Mouse (Mus musculus): ENCODE data around the gene Nfatc3. TPM values are rescaled to one million over a fixed set of nuclear protein-coding genes. Genes with fewer than 3 reads are reported as not detected.

Nfatc3 gene
- polyA plus RNA-seq, 1 experiment from 2014 or later: 4.5 TPM

DNA sequence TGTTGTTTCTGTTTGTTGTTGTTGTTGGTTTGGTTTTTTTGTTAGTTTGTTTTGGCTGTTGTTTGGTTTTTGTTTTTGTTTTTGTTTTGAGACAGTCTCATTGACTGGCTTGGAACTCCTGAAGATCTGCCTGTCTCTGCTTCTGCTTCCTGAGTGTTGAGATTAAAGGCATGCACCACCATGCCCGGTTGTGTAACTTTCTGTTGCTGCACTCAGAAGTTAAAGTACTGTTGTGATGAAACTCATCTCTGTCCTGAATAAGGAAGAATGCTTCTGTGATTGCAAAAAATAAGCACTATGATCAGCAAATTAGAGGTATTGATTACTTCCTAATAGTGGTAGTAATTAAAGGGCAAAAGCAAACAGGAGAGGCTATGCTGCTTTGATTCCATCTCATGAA is 47.6 kb downstream of the Nfatc3 start:
- H3K9me3 ChIP-seq (ENCODE audit: control insufficient read depth, low read length): no peaks in the 10 kb centered on the region
- H3K4me3 ChIP-seq (ENCODE audit: low read length): no peak overlapping the region
- no peak overlapping the region for H3K9ac ChIP-seq (ENCODE audit: low read depth, low read length)
- no peaks in the 10 kb centered on the region for H3K27me3 ChIP-seq (replicated peaks; ENCODE audit: control insufficient read depth, insufficient read depth, low read length)
- no peaks in the 10 kb centered on the region for H3K4me1 ChIP-seq (ENCODE audit: control insufficient read depth, insufficient read depth, low read length)
- ATAC-seq: no peak
- no peak overlapping the region for H3K4me2 ChIP-seq (ENCODE audit: low read depth, low read length)
- 89% methylated on average over 1 of the region's 1 CpGs for WGBS
- H3K36me3 ChIP-seq (ENCODE audit: control insufficient read depth, insufficient read depth, low read length): peaks cover 3% of the 10 kb centered on the region; the same call in 1 of the 2 replicates
- H3K27ac ChIP-seq (ENCODE audit: low read length): no peak overlapping the region

DNA sequence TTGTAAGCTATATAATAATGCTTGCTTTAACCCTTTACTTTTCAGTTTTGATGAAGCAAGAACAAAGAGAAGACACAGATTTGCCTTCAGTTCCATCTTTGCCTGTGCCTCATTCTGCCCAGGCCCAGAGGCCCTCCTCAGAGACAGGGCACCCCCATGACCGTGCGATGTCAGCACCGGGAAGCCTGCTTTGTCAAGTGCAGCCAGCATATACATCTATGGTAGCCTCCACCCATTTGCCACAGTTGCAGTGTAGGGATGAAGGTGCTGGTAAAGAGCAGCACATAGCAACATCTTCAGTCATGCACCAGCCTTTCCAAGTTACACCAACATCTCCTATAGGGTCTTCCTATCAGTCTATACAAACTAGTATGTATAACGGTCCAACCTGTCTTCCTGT is 49.4 kb downstream of the Nfatc3 start:
- WGBS: 97% methylated on average over 4 of the region's 4 CpGs
- no peak overlapping the region for H3K9ac ChIP-seq (ENCODE audit: low read depth, low read length)

GRCm38 (mm10) chr8:106108729-106109128 is 50.1 kb downstream of the Nfatc3 start:
- Histone ChIP-seq H3K4me2 (ENCODE audit: low read depth, low read length) (no peak overlapping the region), H3K27ac (ENCODE audit: low read length) (no peak overlapping the region), H3K36me3 (ENCODE audit: control insufficient read depth, insufficient read depth, low read length) (peaks cover 3% of the 10 kb centered on the region; the same call in 1 of the 2 replicates), H3K4me1 (ENCODE audit: control insufficient read depth, insufficient read depth, low read length) (no peaks in the 10 kb centered on the region), H3K4me3 (ENCODE audit: low read length) (no peak overlapping the region), H3K9ac (ENCODE audit: low read depth, low read length) (no peak overlapping the region), H3K9me3 (ENCODE audit: control insufficient read depth, low read length) (no peaks in the 10 kb centered on the region), H3K27me3 (replicated peaks; ENCODE audit: control insufficient read depth, insufficient read depth, low read length) (no peaks in the 10 kb centered on the region)
- 97% methylated on average over 3 of the region's 3 CpGs for WGBS
- ATAC-seq: no peak

More for the DNA sequence above, 49.4 kb downstream of the Nfatc3 start:
- Histone ChIP-seq H3K9me3 (ENCODE audit: control insufficient read depth, low read length) (no peaks in the 10 kb centered on the region), H3K4me2 (ENCODE audit: low read depth, low read length) (no peak overlapping the region), H3K27ac (ENCODE audit: low read length) (no peak overlapping the region), H3K27me3 (replicated peaks; ENCODE audit: control insufficient read depth, insufficient read depth, low read length) (no peaks in the 10 kb centered on the region), H3K36me3 (ENCODE audit: control insufficient read depth, insufficient read depth, low read length) (peaks cover 3% of the 10 kb centered on the region; the same call in 1 of the 2 replicates), H3K4me1 (ENCODE audit: control insufficient read depth, insufficient read depth, low read length) (no peaks in the 10 kb centered on the region), H3K4me3 (ENCODE audit: low read length) (no peak overlapping the region)
- ATAC-seq: no peak

DNA sequence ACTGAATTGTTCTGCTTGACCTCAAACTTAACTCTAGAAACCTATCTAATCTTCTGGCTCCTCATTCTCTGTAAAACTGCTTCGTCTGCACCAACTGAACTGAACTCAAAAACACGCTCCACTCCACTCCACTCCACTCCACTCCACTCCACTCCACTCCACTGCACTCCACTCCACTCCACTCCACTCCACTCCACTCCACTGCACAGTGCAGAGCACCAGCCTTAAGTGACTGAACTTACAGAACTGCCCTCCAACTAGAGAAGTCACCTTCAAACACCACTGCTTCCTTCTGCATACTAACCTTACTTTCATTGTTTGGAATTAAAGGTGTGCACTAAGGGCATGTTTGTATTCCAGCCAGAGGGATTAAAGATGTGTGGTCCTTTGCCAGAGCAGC is 53.4 kb downstream of the Nfatc3 start:
- Histone ChIP-seq H3K4me3 (ENCODE audit: low read length) (no peak overlapping the region), H3K9ac (ENCODE audit: low read depth, low read length) (no peak overlapping the region), H3K4me2 (ENCODE audit: low read depth, low read length) (no peak overlapping the region), H3K27ac (ENCODE audit: low read length) (no peak overlapping the region), H3K4me1 (ENCODE audit: control insufficient read depth, insufficient read depth, low read length) (no peaks in the 10 kb centered on the region), H3K9me3 (ENCODE audit: control insufficient read depth, low read length) (no peaks in the 10 kb centered on the region), H3K27me3 (replicated peaks; ENCODE audit: control insufficient read depth, insufficient read depth, low read length) (no peaks in the 10 kb centered on the region), H3K36me3 (ENCODE audit: control insufficient read depth, insufficient read depth, low read length) (peaks cover 3% of the 10 kb centered on the region)
- WGBS: 82% methylated on average over 2 of the region's 2 CpGs
- ATAC-seq: no peak

GRCm38 (mm10) chr8:106112514-106112913 is 53.9 kb downstream of the Nfatc3 start:
- no peak overlapping the region for H3K4me3 ChIP-seq (ENCODE audit: low read length)
- no peak for ATAC-seq
- H3K4me2 ChIP-seq (ENCODE audit: low read depth, low read length): no peak overlapping the region
- peaks cover 3% of the 10 kb centered on the region for H3K36me3 ChIP-seq (ENCODE audit: control insufficient read depth, insufficient read depth, low read length)
- no peaks in the 10 kb centered on the region for H3K27me3 ChIP-seq (replicated peaks; ENCODE audit: control insufficient read depth, insufficient read depth, low read length)
- H3K27ac ChIP-seq (ENCODE audit: low read length): no peak overlapping the region
- H3K9me3 ChIP-seq (ENCODE audit: control insufficient read depth, low read length): no peaks in the 10 kb centered on the region
- no peak overlapping the region for H3K9ac ChIP-seq (ENCODE audit: low read depth, low read length)
- H3K4me1 ChIP-seq (ENCODE audit: control insufficient read depth, insufficient read depth, low read length): no peaks in the 10 kb centered on the region
- 70% methylated on average over 1 of the region's 1 CpGs for WGBS

DNA sequence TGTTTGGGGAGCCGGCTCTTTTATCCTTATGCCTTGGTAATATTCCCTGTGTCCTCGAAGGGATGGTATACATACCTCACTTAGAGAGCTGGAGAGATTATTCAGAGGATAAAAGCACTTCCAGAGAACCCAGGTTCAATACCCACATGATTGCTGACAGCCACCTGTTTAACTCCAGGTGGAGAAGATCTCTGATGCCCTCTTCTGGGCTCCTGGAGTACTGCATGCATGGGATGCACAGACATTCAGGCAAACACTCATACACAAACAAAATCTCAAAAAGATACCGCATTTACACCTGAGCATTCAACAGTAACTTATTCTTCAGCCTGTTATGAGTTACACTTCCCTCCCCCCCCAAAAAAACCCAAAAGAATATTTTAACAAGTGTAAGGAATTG is 57.3 kb downstream of the Nfatc3 start:
- Histone ChIP-seq H3K27ac (ENCODE audit: low read length) (no peak overlapping the region), H3K27me3 (replicated peaks; ENCODE audit: control insufficient read depth, insufficient read depth, low read length) (no peaks in the 10 kb centered on the region), H3K9ac (ENCODE audit: low read depth, low read length) (no peak overlapping the region), H3K4me1 (ENCODE audit: control insufficient read depth, insufficient read depth, low read length) (no peaks in the 10 kb centered on the region), H3K4me2 (ENCODE audit: low read depth, low read length) (no peak overlapping the region), H3K36me3 (ENCODE audit: control insufficient read depth, insufficient read depth, low read length) (peaks cover 3% of the 10 kb centered on the region), H3K4me3 (ENCODE audit: low read length) (no peak overlapping the region), H3K9me3 (ENCODE audit: control insufficient read depth, low read length) (no peaks in the 10 kb centered on the region)
- 93% methylated on average over 3 of the region's 3 CpGs for WGBS
- no peak for ATAC-seq

DNA sequence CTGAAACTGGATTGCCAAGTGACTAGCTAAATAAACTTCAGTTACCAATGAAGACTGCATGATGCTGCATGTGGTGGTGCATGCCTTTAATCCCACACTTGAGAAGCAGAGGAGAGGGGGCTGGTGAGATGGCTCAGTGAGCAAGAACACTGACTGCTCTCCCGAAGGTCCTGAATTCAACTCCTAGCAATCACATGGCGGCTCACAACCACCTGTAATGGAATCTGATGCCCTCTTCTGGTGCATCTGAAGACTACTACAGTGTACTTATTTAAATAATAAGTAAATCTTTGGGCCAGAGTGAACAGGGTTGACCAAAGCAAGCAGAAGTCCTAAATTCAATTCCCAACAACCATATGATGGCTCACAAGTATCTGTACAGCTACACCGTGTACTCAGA is 64.8 kb downstream of the Nfatc3 start:
- 81% methylated on average over 3 of the region's 3 CpGs for WGBS
- Histone ChIP-seq H3K4me2 (ENCODE audit: low read depth, low read length) (no peak overlapping the region), H3K4me1 (ENCODE audit: control insufficient read depth, insufficient read depth, low read length) (no peaks in the 10 kb centered on the region), H3K9me3 (ENCODE audit: control insufficient read depth, low read length) (no peaks in the 10 kb centered on the region), H3K9ac (ENCODE audit: low read depth, low read length) (no peak overlapping the region), H3K4me3 (ENCODE audit: low read length) (no peak overlapping the region), H3K27ac (ENCODE audit: low read length) (no peak overlapping the region), H3K27me3 (replicated peaks; ENCODE audit: control insufficient read depth, insufficient read depth, low read length) (no peaks in the 10 kb centered on the region), H3K36me3 (ENCODE audit: control insufficient read depth, insufficient read depth, low read length) (peaks cover 11% of the 10 kb centered on the region)
- no peak for ATAC-seq

GRCm38 (mm10) chr8:106126055-106126454 is 67.4 kb downstream of the Nfatc3 start:
- no peak overlapping the region for H3K9ac ChIP-seq (ENCODE audit: low read depth, low read length)
- no peak overlapping the region for H3K4me3 ChIP-seq (ENCODE audit: low read length)
- 87% methylated on average over 1 of the region's 1 CpGs for WGBS
- no peak overlapping the region for H3K27ac ChIP-seq (ENCODE audit: low read length)
- no peak overlapping the region for H3K4me2 ChIP-seq (ENCODE audit: low read depth, low read length)
- H3K4me1 ChIP-seq (ENCODE audit: control insufficient read depth, insufficient read depth, low read length): no peaks in the 10 kb centered on the region
- no peak for ATAC-seq
- no peaks in the 10 kb centered on the region for H3K27me3 ChIP-seq (replicated peaks; ENCODE audit: control insufficient read depth, insufficient read depth, low read length)
- H3K36me3 ChIP-seq (ENCODE audit: control insufficient read depth, insufficient read depth, low read length): peaks cover 14% of the 10 kb centered on the region
- H3K9me3 ChIP-seq (ENCODE audit: control insufficient read depth, low read length): no peaks in the 10 kb centered on the region

DNA sequence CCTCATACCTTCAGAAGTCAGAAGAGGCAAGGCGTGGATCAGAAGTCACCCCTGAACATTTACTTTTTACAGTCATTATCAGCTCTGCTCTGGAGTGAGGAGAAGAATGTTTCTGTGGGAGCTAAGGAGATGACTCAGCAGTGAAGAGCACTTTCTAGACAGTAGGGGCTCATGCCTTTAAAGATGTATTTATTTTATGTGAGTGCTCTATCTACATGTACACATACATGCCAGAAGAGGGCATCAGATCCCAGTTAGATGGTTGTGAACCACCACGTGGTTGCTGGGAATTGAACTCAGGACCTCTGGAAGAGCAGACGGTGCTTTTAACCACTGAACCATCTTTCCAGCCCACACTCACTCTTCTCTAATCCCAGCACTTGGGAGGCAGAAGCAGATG is 68.4 kb downstream of the Nfatc3 start:
- H3K4me3 ChIP-seq (ENCODE audit: low read length): no peak overlapping the region
- WGBS: 76% methylated on average over 3 of the region's 3 CpGs
- no peak for ATAC-seq
- H3K27ac ChIP-seq (ENCODE audit: low read length): no peak overlapping the region
- no peaks in the 10 kb centered on the region for H3K27me3 ChIP-seq (replicated peaks; ENCODE audit: control insufficient read depth, insufficient read depth, low read length)
- H3K4me2 ChIP-seq (ENCODE audit: low read depth, low read length): no peak overlapping the region
- H3K36me3 ChIP-seq (ENCODE audit: control insufficient read depth, insufficient read depth, low read length): peaks cover 14% of the 10 kb centered on the region
- H3K9ac ChIP-seq (ENCODE audit: low read depth, low read length): no peak overlapping the region
- H3K4me1 ChIP-seq (ENCODE audit: control insufficient read depth, insufficient read depth, low read length): no peaks in the 10 kb centered on the region
- H3K9me3 ChIP-seq (ENCODE audit: control insufficient read depth, low read length): no peaks in the 10 kb centered on the region

GRCm38 (mm10) chr8:106127882-106128410 is 69.3 kb downstream of the Nfatc3 start:
- Histone ChIP-seq H3K4me1 (ENCODE audit: control insufficient read depth, insufficient read depth, low read length) (no peaks in the 10 kb centered on the region), H3K36me3 (ENCODE audit: control insufficient read depth, insufficient read depth, low read length) (peaks cover 14% of the 10 kb centered on the region), H3K27ac (ENCODE audit: low read length) (no peak overlapping the region), H3K4me2 (ENCODE audit: low read depth, low read length) (no peak overlapping the region), H3K4me3 (ENCODE audit: low read length) (no peak overlapping the region), H3K9me3 (ENCODE audit: control insufficient read depth, low read length) (no peaks in the 10 kb centered on the region), H3K27me3 (replicated peaks; ENCODE audit: control insufficient read depth, insufficient read depth, low read length) (no peaks in the 10 kb centered on the region), H3K9ac (ENCODE audit: low read depth, low read length) (no peak overlapping the region)
- ATAC-seq: no peak
- WGBS: 87% methylated on average over 10 of the region's 10 CpGs
